Mouse (Mus musculus): Measurements from ENCODE around the gene 3110082I17Rik. TPM values are rescaled to one million over a fixed set of nuclear protein-coding genes. Genes with fewer than 3 reads are reported as not detected.

The 3110082I17Rik gene
- total RNA-seq (2022) = 1 to 10 TPM; 5.4 to 8.7 (median 6.8) TPM

GRCm38 (mm10) chr5:139460384-139461067, at the start of gene 3110082I17Rik:
Gene 3110082I17Rik (minus strand): TSS chr5:139460527.
- DNase-seq (ENCODE audit: low spot score) = peak; percentile 98

GRCm38 (mm10) chr5:139506207-139506606, 45.9 kb upstream of the 3110082I17Rik start:
- no peak for DNase-seq (ENCODE audit: low spot score)

- DNase-seq (ENCODE audit: low spot score) = peak; percentile 61
Observed at GRCm38 (mm10) chr5:139505073-139505606, 44.8 kb upstream of the 3110082I17Rik start.

GRCm38 (mm10) chr5:139502281-139502680, 42.0 kb upstream of the 3110082I17Rik start:
- no peak for DNase-seq (ENCODE audit: low spot score)

- no peak for DNase-seq (ENCODE audit: low spot score)
Observed at GRCm38 (mm10) chr5:139498791-139499190, 38.5 kb upstream of the 3110082I17Rik start.

- DNase-seq (ENCODE audit: low spot score) = no peak
Observed at GRCm38 (mm10) chr5:139496939-139497338, 36.6 kb upstream of the 3110082I17Rik start.

GRCm38 (mm10) chr5:139495019-139495669, 34.8 kb upstream of the 3110082I17Rik start:
- no peak for DNase-seq (ENCODE audit: low spot score)

- no peak for DNase-seq (ENCODE audit: low spot score)
Observed at GRCm38 (mm10) chr5:139493690-139494089, 33.4 kb upstream of the 3110082I17Rik start.

GRCm38 (mm10) chr5:139491348-139491747, 31.0 kb upstream of the 3110082I17Rik start:
- no peak for DNase-seq (ENCODE audit: low spot score)

- no peak for DNase-seq (ENCODE audit: low spot score)
Observed at GRCm38 (mm10) chr5:139490131-139490530, 29.8 kb upstream of the 3110082I17Rik start.

- peak; percentile 100 for DNase-seq (ENCODE audit: low spot score)
Observed at GRCm38 (mm10) chr5:139484185-139484814, 24.0 kb upstream of the 3110082I17Rik start, which contains the start of gene Zfand2a. Gene Zfand2a (minus strand): TSS chr5:139484549.

GRCm38 (mm10) chr5:139483171-139483848, 23.0 kb upstream of the 3110082I17Rik start:
- DNase-seq (ENCODE audit: low spot score) = no peak

- no peak for DNase-seq (ENCODE audit: low spot score)
Observed at GRCm38 (mm10) chr5:139480406-139480805, 20.1 kb upstream of the 3110082I17Rik start.

- DNase-seq (ENCODE audit: low spot score) = no peak
Observed at GRCm38 (mm10) chr5:139479088-139479487, 18.8 kb upstream of the 3110082I17Rik start.

- no peak for DNase-seq (ENCODE audit: low spot score)
Observed at GRCm38 (mm10) chr5:139474741-139475140, 14.4 kb upstream of the 3110082I17Rik start.

- no peak for DNase-seq (ENCODE audit: low spot score)
Observed at GRCm38 (mm10) chr5:139467998-139468397, 7.7 kb upstream of the 3110082I17Rik start.

- no peak for DNase-seq (ENCODE audit: low spot score)
Observed at GRCm38 (mm10) chr5:139466801-139467200, 6.5 kb upstream of the 3110082I17Rik start.

- no peak for DNase-seq (ENCODE audit: low spot score)
Observed at GRCm38 (mm10) chr5:139466373-139466772, 6.0 kb upstream of the 3110082I17Rik start.

GRCm38 (mm10) chr5:139464874-139465273, 4.5 kb upstream of the 3110082I17Rik start:
- DNase-seq (ENCODE audit: low spot score) = no peak

GRCm38 (mm10) chr5:139459938-139460337, 389 bp downstream of the 3110082I17Rik start:
- no peak for DNase-seq (ENCODE audit: low spot score)

- no peak for DNase-seq (ENCODE audit: low spot score)
Observed at GRCm38 (mm10) chr5:139457241-139457640, 3.1 kb downstream of the 3110082I17Rik start.

GRCm38 (mm10) chr5:139455166-139455565, 5.2 kb downstream of the 3110082I17Rik start:
- no peak for DNase-seq (ENCODE audit: low spot score)

All from heart, adult 8-10 months (tissue).